Mouse (Mus musculus) liver, embryonic 13.5 days (tissue): Measurements from ENCODE around the gene Iars. TPM values are rescaled to one million over a fixed set of nuclear protein-coding genes. Genes with fewer than 3 reads are reported as not detected.

Experiments used
- ATAC-seq: fragments of 200-750 bp; cut with Nextera tagmentation; 2 replicates; pipeline ENCODE4 v1.8.0; 2017; ENCODE audit warnings: low read depth, mild to moderate bottlenecking, moderate number of reproducible peaks, moderate library complexity
- DNase-seq: peaks from one replicate; pipeline ENCODE4 v3.0.0; 2022
- H3K27ac ChIP-seq: fragments of 300-500 bp; sonication (generic); 2 replicates; pipeline ENCODE4 v1.5.1; 2015; ENCODE audit warnings: moderate library complexity, mild to moderate bottlenecking, inconsistent platforms
- H3K27me3 ChIP-seq: fragments of 300-500 bp; sonication (generic); 2 replicates; pipeline ENCODE4 v1.6.1; 2015; ENCODE audit warnings: mild to moderate bottlenecking, inconsistent platforms
- H3K36me3 ChIP-seq: fragments of 300-500 bp; sonication (generic); 2 replicates; pipeline ENCODE4 v1.6.1; 2015; ENCODE audit warnings: mild to moderate bottlenecking, inconsistent platforms
- H3K4me1 ChIP-seq: fragments of 300-500 bp; sonication (generic); replicated peaks from 2 replicates; pipeline ENCODE4 v1.6.1; 2015; ENCODE audit warnings: inconsistent platforms
- H3K4me2 ChIP-seq: fragments of 300-500 bp; sonication (generic); 2 replicates; pipeline ENCODE4 v1.6.1; 2015; ENCODE audit warnings: inconsistent platforms, mild to moderate bottlenecking, moderate library complexity
- H3K4me3 ChIP-seq: fragments of 300-500 bp; sonication (generic); replicated peaks from 2 replicates; pipeline ENCODE4 v1.5.1; 2015; ENCODE audit warnings: mild to moderate bottlenecking, inconsistent platforms
- H3K9ac ChIP-seq: fragments of 300-500 bp; sonication (generic); 2 replicates; pipeline ENCODE4 v1.6.1; 2015; ENCODE audit warnings: mild to moderate bottlenecking, inconsistent platforms
- H3K9me3 ChIP-seq: fragments of 300-500 bp; sonication (generic); replicated peaks from 2 replicates; pipeline ENCODE4 v1.6.1; 2016; ENCODE audit warnings: inconsistent platforms
- WGBS: fragments of 180-500 bp; shearing (Covaris S2); methylation state at CpG from one replicate; pipeline ENCODE4 v1.1.7; 2015; ENCODE audit not compliant: insufficient replicate concordance; 5-methylcytosine and 5-hydroxymethylcytosine counted together
- polyA plus RNA-seq: library from polyadenylated mRNA; unstranded; fragments of >200 nt; fragmentation: Nextera tagmentation; extraction: Ambion mirVana; gene quantifications from 2 replicates; pipeline ENCODE4 v1.2.1, GENCODE M21; 2015

Gene Iars
- polyA plus RNA-seq, 1 experiment from 2014 or later, result 57.3 TPM

DNA sequence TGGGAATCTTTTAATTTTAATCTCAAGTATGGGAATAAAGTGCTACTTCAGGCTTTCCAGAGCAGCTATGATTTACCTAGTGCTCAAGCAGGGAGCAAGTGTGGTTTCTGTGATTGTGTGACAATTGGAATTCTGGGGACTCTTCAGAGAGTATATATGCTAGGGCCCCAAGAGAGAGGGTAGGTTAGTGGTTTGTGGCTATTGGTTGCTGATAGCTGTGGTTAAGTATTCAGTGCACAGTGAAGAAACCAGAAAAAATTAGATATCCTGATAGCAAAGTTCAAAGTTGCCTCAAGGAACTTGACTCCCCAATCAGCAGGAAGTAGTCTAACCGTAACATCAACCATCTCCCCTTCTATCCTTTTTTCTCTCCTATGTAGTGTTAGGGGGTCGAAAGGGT is 4.1 kb upstream of the Iars start:
- no peak for ATAC-seq
- H3K4me3 ChIP-seq, result no peak overlapping the region
- H3K9ac ChIP-seq, result no peak overlapping the region
- H3K4me2 ChIP-seq, result no peak overlapping the region
- H3K27me3 ChIP-seq, result no peaks in the 10 kb centered on the region
- 55% methylated on average over 2 of the region's 2 CpGs for WGBS
- H3K27ac ChIP-seq, result no peak overlapping the region
- peaks cover 28% of the 10 kb centered on the region for H3K36me3 ChIP-seq
- peaks cover 6% of the 10 kb centered on the region for H3K4me1 ChIP-seq
- DNase-seq, result no peak
- no peaks in the 10 kb centered on the region for H3K9me3 ChIP-seq

DNA sequence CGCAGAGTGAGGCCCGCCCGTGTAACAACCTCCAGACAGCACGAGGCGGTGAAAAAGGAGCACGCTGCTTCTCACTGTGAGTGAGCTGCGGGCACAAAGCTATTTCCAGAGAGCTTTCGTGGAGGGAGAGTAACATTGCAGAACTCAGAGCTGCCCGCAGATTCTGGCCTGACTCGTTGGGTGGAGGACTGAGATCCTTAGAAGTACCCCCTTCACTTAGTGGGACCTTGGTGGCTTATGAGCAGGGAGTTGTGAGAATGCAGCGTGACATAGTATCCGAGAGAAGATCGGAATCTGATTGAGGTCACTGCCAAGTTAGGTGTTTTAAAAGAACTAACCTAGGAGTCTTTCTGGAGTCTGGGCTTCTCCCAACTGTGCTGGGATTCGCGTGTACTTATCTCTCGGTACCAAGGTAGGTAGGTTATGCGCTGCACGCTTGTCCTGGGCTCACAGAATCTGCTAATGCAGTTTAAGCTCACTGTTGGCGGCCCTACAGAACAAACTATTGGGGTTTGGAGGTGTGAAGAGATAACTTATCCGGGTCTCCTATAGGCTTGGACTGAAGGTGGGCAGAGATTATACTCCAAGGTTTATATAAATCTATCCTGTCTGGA is 440 bp downstream of the Iars start:
- peak overlapping the region; percentile 90 for H3K9ac ChIP-seq
- peak overlapping the region; percentile 89 for H3K27ac ChIP-seq
- H3K27me3 ChIP-seq, result no peaks in the 10 kb centered on the region
- DNase-seq (no peak), ATAC-seq (peak; percentile 44)
- no peaks in the 10 kb centered on the region for H3K9me3 ChIP-seq
- H3K4me1 ChIP-seq, result peaks cover 32% of the 10 kb centered on the region
- whole genome bisulfite sequencing, result under 1% methylated on average over 20 of the region's 20 CpGs
- H3K4me3 ChIP-seq, result peak overlapping the region; percentile 84
- peak overlapping the region; percentile 79 for H3K4me2 ChIP-seq
- peaks cover 29% of the 10 kb centered on the region for H3K36me3 ChIP-seq

DNA sequence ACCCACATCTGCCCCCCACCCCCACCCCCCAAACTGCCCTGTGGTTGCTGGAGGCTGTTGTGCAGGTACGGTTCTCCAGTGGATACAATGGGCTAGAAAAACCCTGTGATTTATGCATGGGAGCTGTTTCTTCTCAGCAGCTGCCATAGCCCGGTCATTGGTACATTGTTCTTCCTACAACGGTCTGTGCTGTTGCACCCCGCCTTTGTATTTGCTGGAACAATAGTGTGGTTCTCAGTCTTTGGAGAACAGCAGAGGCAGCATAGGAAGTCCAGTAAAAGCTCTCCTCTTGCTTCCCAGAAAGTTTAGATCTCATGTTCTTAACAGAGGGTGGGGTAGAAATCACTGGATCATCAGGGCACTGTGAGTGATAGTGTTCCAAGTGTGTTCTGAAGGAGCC is 2.4 kb downstream of the Iars start:
- peaks cover 32% of the 10 kb centered on the region for H3K4me1 ChIP-seq
- peak overlapping the region; percentile 79 for H3K4me2 ChIP-seq
- no peaks in the 10 kb centered on the region for H3K27me3 ChIP-seq
- 71% methylated on average over 4 of the region's 4 CpGs for WGBS
- no peak for ATAC-seq
- peak overlapping the region; percentile 84; the same call in 1 of the 2 replicates for H3K4me3 ChIP-seq
- DNase-seq, result no peak
- H3K36me3 ChIP-seq, result peaks cover 41% of the 10 kb centered on the region
- H3K9me3 ChIP-seq, result no peaks in the 10 kb centered on the region
- H3K27ac ChIP-seq, result no peak overlapping the region; the same call in 1 of the 2 replicates
- 0 out of 2 replicates have a peak overlapping the region, but pooled peaks have one; percentile 90 for H3K9ac ChIP-seq

DNA sequence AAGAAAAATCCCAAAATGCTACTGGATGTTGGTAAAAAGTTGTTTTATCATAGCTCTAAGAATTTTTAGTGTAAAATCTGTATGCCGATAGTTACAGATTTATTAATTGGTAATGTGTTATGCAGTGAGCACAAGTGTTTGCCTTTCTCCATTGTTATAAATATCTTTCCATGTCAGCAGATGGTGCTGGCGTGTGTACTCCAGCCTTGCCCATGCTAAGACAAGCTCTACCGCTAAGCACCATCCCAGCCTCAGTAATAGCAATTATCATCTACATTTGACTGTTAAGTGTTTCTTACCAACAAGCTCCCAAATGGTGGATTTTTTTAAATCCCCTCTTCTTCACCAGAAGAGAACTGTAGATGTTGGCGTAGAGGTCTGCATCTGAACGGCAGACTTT is 9.2 kb downstream of the Iars start:
- no peaks in the 10 kb centered on the region for H3K4me1 ChIP-seq
- WGBS, result 92% methylated on average over 5 of the region's 5 CpGs
- no peaks in the 10 kb centered on the region for H3K27me3 ChIP-seq
- ATAC-seq (no peak), DNase-seq (no peak)
- no peak overlapping the region for H3K4me3 ChIP-seq
- no peak overlapping the region for H3K4me2 ChIP-seq
- peaks cover 69% of the 10 kb centered on the region for H3K36me3 ChIP-seq
- H3K27ac ChIP-seq, result no peak overlapping the region
- H3K9me3 ChIP-seq, result no peaks in the 10 kb centered on the region
- no peak overlapping the region for H3K9ac ChIP-seq

DNA sequence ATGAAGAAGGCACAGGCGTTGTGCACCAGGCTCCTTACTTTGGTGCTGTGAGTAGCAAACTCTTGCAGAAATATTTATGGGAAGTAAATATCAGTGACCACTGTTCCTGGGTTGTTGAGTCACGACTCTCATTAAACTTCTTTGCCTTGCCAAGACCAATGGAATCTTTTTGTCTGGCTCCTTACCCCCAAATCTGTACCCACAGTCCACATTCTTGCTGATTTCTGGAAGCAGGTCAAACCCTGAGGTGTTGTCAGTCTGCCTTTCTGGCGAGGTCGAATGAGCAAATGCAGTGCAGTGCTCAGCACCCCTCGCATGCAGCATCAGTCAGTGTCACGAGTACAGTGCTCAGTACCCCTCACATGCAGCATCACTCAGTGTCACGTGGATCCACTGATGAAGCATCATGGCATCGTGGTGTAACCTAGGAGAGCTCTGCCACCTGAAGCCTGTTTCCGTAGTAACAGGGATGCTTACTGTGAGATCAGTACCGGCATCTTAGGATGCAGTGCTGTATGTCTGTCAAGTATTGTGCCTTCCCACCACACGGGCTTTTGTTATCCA is 21.4 kb downstream of the Iars start:
- WGBS, result 88% methylated on average over 11 of the region's 11 CpGs
- Histone ChIP-seq H3K9me3 (no peaks in the 10 kb centered on the region), H3K4me2 (no peak overlapping the region), H3K36me3 (peaks cover 84% of the 10 kb centered on the region), H3K9ac (no peak overlapping the region), H3K4me1 (no peaks in the 10 kb centered on the region), H3K27ac (no peak overlapping the region), H3K27me3 (no peaks in the 10 kb centered on the region), H3K4me3 (no peak overlapping the region)
- DNase-seq (no peak), ATAC-seq (no peak)

DNA sequence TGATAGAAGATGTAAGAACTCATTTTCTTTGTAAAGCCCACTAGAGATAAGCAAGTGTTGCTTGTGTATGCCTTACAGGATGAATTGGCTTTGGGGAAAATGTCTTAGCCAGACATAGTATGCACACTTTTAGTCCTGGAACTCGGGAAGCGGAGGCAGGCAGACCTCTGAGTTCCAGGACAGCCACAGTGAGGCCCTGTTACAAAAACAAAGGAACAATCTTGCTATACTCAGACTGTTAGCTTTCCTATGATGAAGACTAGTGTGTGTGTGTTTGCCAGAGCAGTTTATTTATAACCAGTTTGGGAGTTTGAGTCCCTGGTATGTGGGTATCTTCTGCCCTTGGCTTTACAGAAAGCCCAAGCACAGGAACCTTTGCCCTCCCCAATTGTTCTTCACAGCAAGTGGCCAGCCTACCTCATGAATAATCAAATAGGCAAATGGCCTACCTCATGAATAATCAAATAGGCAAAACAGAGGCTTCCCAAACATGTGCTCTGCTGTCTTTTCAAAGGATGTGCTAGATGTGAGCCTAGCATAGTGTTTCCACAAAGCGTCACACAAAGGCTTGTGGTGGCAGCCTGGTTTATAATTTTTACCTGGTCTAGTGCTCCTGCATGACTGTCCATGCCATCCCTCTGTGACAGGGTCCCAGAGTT is 24.3 kb downstream of the Iars start:
- Histone ChIP-seq H3K9me3 (no peaks in the 10 kb centered on the region), H3K27me3 (no peaks in the 10 kb centered on the region), H3K27ac (no peak overlapping the region), H3K4me1 (peaks cover 9% of the 10 kb centered on the region), H3K9ac (no peak overlapping the region), H3K4me3 (no peak overlapping the region), H3K36me3 (peaks cover 98% of the 10 kb centered on the region), H3K4me2 (no peak overlapping the region)
- ATAC-seq, result no peak
- no peak for DNase-seq
- 91% methylated on average over 3 of the region's 3 CpGs for WGBS

DNA sequence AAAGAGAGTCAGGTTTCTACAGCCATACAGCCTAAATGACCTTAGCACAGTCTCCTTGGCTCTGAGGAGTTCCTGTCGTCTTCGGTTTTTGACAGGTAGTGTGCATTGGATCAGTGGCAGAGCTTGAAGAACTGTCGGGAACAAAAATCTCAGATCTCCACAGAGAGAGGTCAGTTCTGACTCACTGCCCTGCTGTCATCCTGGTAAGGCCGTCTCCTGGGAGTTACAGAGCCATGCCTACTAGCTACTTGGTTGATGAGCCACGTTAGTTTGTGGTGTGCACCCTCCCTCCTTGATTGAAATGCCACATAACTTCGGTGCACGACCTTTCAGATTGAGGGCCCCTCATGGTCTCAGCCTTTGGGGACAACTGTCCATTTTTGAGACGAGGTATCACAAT is 26.4 kb downstream of the Iars start:
- Histone ChIP-seq H3K9me3 (no peaks in the 10 kb centered on the region), H3K9ac (no peak overlapping the region), H3K4me3 (no peak overlapping the region), H3K36me3 (peaks cover 98% of the 10 kb centered on the region), H3K4me2 (no peak overlapping the region), H3K27me3 (no peaks in the 10 kb centered on the region), H3K27ac (no peak overlapping the region), H3K4me1 (peaks cover 22% of the 10 kb centered on the region)
- DNase-seq (no peak), ATAC-seq (no peak)
- WGBS, result 82% methylated on average over 8 of the region's 8 CpGs

DNA sequence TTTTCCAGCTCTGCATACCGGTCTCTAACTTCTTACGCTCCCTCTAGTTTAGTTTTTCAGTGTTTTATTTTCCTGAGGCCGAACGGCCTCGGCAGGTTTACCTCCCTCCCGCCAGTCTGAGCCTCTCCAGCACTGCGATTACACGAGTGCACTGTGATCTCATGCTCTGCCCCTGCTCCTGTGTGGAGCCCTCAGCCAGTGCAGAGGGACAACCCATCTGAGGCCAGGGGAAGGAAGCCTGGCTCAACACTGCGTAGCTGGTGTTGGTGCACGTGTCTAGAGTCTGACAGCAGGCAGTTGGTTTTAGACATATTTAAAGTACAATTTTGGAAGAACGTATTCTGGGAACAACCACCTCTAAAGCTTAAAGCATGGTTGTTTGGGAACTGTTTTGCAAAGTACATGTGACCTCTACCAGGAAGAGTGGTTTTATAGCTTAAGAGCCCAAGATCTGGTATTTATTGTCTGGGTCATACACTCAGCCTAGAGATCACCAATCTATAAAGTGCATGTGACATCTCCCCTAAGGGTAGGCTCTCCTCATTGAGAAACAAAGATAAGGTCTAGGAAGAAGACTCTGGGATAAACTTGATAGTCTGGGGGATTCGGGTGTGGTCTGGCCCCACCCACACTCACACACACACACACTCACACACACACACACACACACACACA is 30.3 kb downstream of the Iars start:
- H3K27me3 ChIP-seq, result no peaks in the 10 kb centered on the region
- H3K9ac ChIP-seq, result no peak overlapping the region
- WGBS, result 70% methylated on average over 12 of the region's 12 CpGs
- no peak for DNase-seq
- ATAC-seq, result peak; percentile 70
- peaks cover 22% of the 10 kb centered on the region for H3K4me1 ChIP-seq
- H3K4me2 ChIP-seq, result no peak overlapping the region
- H3K9me3 ChIP-seq, result no peaks in the 10 kb centered on the region
- peaks cover 98% of the 10 kb centered on the region for H3K36me3 ChIP-seq
- H3K4me3 ChIP-seq, result no peak overlapping the region
- peak overlapping the region; percentile 30; the same call in 1 of the 2 replicates for H3K27ac ChIP-seq

DNA sequence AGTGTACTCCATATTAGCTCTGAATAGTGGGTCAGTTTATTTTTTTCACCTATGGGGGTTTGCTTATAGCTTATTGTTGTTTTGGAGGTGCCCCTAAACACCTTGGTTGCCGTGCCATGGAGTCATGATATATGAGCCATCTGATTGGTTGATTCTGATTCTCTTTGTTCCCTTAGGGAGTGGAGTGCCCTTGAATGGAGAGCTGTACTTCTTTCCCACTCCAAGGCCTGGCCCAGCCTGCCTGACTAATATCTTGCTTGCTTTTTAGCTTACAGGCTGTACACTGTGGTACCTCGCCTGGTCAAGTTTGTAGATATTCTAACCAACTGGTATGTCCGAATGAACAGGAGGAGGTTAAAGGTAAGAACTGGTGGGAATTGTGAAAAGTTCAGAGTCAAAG is 37.4 kb downstream of the Iars start:
- Histone ChIP-seq H3K4me2 (no peak overlapping the region), H3K4me3 (no peak overlapping the region), H3K9ac (no peak overlapping the region), H3K27me3 (no peaks in the 10 kb centered on the region), H3K9me3 (no peaks in the 10 kb centered on the region), H3K27ac (no peak overlapping the region), H3K36me3 (peaks cover 100% of the 10 kb centered on the region), H3K4me1 (no peaks in the 10 kb centered on the region)
- 74% methylated on average over 3 of the region's 3 CpGs for WGBS
- DNase-seq (no peak), ATAC-seq (no peak)

DNA sequence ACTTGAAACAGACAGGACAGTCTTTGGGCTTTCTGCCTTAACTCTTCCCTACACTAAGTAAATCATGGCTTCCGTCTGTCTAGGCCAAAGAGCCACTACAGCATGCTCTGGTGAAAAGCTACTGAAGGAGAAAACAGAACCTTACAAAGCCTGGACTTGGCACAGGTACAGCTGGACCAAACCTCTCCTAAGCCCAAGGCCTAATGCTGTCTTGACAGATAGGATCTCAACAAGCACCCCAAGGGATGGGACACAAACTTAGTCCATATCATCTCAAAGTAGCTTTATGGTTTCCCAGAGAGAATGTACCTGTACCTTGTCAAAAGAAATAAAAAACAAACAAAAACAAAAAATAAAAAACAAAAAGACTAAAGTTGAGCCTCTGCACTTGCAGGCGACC is 54.5 kb downstream of the Iars start:
- Histone ChIP-seq H3K27me3 (no peaks in the 10 kb centered on the region), H3K4me2 (no peak overlapping the region), H3K27ac (no peak overlapping the region), H3K4me3 (no peak overlapping the region), H3K9ac (no peak overlapping the region), H3K9me3 (no peaks in the 10 kb centered on the region), H3K36me3 (peaks cover 48% of the 10 kb centered on the region), H3K4me1 (no peaks in the 10 kb centered on the region)
- 78% methylated on average over 2 of the region's 2 CpGs for WGBS
- DNase-seq (no peak), ATAC-seq (no peak)

DNA sequence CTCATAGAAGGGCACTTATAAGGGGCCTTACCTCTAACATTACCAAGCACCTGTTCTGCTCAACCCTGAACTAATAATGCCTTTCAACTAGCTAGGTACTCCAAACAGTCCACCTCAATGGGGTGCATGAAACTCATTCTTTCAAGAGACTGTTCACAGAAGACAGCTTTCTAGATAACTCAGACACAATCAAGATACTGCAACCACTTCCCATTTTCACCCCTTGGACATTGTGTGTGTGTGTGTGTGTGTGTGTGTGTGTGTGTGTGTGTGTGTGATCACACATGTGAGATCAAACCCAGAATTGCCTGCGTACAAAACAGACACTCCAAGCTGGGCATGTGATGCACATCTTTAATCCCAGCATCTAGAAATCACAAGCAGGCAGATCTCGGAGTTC is 56.1 kb downstream of the Iars start:
- no peak overlapping the region for H3K9ac ChIP-seq
- peaks cover 32% of the 10 kb centered on the region for H3K36me3 ChIP-seq
- no peak overlapping the region for H3K4me3 ChIP-seq
- no peak overlapping the region for H3K27ac ChIP-seq
- no peak overlapping the region for H3K4me2 ChIP-seq
- no peaks in the 10 kb centered on the region for H3K4me1 ChIP-seq
- no peak for DNase-seq
- 57% methylated on average over 2 of the region's 2 CpGs for WGBS
- no peaks in the 10 kb centered on the region for H3K27me3 ChIP-seq
- ATAC-seq, result no peak
- H3K9me3 ChIP-seq, result no peaks in the 10 kb centered on the region
